Mouse (Mus musculus) heart, embryonic 10.5 days (tissue): Measurements from ENCODE around the gene Smc5. TPM values are rescaled to one million over a fixed set of nuclear protein-coding genes. Genes with fewer than 3 reads are reported as not detected.

Experiments used
- DNase-seq: peaks from one replicate; pipeline ENCODE4 v3.0.0-alpha.2; 2017; ENCODE audit warnings: low spot score
- H3K27ac ChIP-seq: fragments of 300-500 bp; sonication (generic); 2 replicates; pipeline ENCODE4 v1.5.1; 2016; ENCODE audit warnings: mild to moderate bottlenecking
- H3K27me3 ChIP-seq: fragments of 300-500 bp; sonication (generic); 2 replicates; pipeline ENCODE4 v1.6.1; 2016; ENCODE audit warnings: mild to moderate bottlenecking; ENCODE audit not compliant: poor library complexity, insufficient read depth, severe bottlenecking
- H3K36me3 ChIP-seq: fragments of 300-500 bp; sonication (generic); 2 replicates; pipeline ENCODE4 v1.6.1; 2016; ENCODE audit warnings: mild to moderate bottlenecking, moderate library complexity
- H3K4me1 ChIP-seq: fragments of 300-500 bp; sonication (generic); 2 replicates; pipeline ENCODE4 v1.6.1; 2016; ENCODE audit warnings: mild to moderate bottlenecking
- H3K4me3 ChIP-seq: fragments of 300-500 bp; sonication (generic); 2 replicates; pipeline ENCODE4 v1.5.1; 2016; ENCODE audit warnings: mild to moderate bottlenecking, moderate library complexity
- H3K9me3 ChIP-seq: fragments of 300-500 bp; sonication (generic); 2 replicates; pipeline ENCODE4 v1.6.1; 2016; ENCODE audit warnings: mild to moderate bottlenecking, moderate library complexity
- WGBS: fragments of 180-500 bp; shearing (Covaris S2); methylation state at CpG from one replicate; pipeline ENCODE4 v1.1.7; 2016; 5-methylcytosine and 5-hydroxymethylcytosine counted together
- polyA plus RNA-seq: library from polyadenylated mRNA; unstranded; fragments of >200 nt; fragmentation: Nextera tagmentation; extraction: Ambion mirVana; gene quantifications from 2 replicates; pipeline ENCODE4 v1.2.1, GENCODE M21; 2016

The Smc5 gene
- polyA plus RNA-seq, 1 experiment from 2014 or later = 39.1 TPM

- 71% methylated on average over 10 of the region's 10 CpGs for WGBS
- Histone ChIP-seq H3K27me3 (no peaks in the 10 kb centered on the region), H3K4me3 (no peak overlapping the region), H3K27ac (no peak overlapping the region), H3K36me3 (no peaks in the 10 kb centered on the region), H3K4me1 (peaks cover 15% of the 10 kb centered on the region), H3K9me3 (no peaks in the 10 kb centered on the region)
- no peak for DNase-seq
Measured at GRCm38 (mm10) chr19:23159780-23160395, 113.8 kb downstream of the Smc5 start.

Other genes with a start within 250 kb of the Smc5 start
- 1.4 and 1.6 TPM in 2 replicates for gene Klf9, start 132.7 kb downstream of the Smc5 start, polyA plus RNA-seq
- 1.6 and 1.8 TPM in 2 replicates for gene Mamdc2, start 174.5 kb upstream of the Smc5 start, polyA plus RNA-seq